Mouse (Mus musculus): ENCODE measurements around the gene Mpzl3. TPM values are rescaled to one million over a fixed set of nuclear protein-coding genes. Genes with fewer than 3 reads are reported as not detected.
A peak's percentile ranks its signal among the peaks of the same experiment; 100 is the strongest.

The Mpzl3 gene
- total RNA-seq (2021) (1 to 10 TPM; 1.4 to 1.8 TPM), polyA plus RNA-seq (2012; rRNA removed) (0.82 and 1.2 TPM in 2 replicates)
- long read RNA-seq: 0 reads

DNA sequence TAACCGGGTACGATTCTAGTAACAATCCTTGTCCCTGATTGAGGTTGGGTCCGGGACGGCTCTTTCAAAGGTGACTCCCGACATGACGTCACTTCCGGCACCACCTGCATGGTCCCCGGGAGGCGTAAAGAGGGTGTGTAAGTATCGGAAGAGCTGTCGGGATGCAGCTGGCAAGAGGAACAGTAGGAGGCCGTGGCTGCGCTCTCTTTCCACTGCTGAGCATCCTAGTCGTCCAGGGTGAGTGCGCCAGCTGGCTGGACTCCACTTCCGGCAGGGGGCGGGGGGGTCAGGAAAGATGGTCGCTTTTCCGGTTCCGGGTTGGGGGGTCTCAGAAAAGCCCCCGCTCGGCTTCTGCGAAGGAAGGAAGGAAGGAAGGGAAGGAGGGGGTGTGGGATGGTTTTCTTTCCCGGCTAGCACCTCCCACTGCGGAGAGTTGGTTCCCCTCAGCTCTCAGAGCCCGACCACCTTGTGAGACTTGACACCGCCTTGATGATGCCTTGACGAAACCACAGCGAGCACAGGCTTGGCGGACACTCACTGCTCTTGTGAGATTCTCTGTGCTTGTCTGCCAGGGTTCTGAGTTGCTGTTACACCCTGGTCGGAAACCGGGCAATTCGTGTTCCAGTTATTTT lies at the start of gene Mpzl3:
TSS of gene Mpzl3 (plus strand) at position 105 of the 632 bp plus-strand sequence.
- Histone ChIP-seq H3K36me3 (ENCODE audit: control insufficient read depth, insufficient read depth, low read length) (no peaks in the 10 kb centered on the region), H3K27ac (peak within 1 kb of the TSS; percentile 69), H3K79me2 (replicated peaks; ENCODE audit: control insufficient read depth, insufficient read depth, low read length) (no peaks in the 10 kb centered on the region), H3K4me1 (ENCODE audit: control insufficient read depth, insufficient read depth, low read length) (no peaks in the 10 kb centered on the region), H3K27me3 (ENCODE audit: control insufficient read depth, insufficient read depth, low read length) (no peaks in the 10 kb centered on the region), H3K9ac (ENCODE audit: low read depth, low read length) (peak within 1 kb of the TSS; percentile 71), H3K4me3 (peak within 1 kb of the TSS; percentile 67)
- peak; percentile 76 to 77 for DNase-seq
- intact Hi-C loops (cut with DNase I): no loop called here
- TF ChIP-seq POLR2A (IDR thresholded peaks at IDR 0.05; ENCODE audit: insufficient read depth, low read depth, low read length) (no peak), EP300 (IDR thresholded peaks at IDR 0.05; ENCODE audit: insufficient read depth, low read depth, low read length) (no peak), CTCF (IDR thresholded peaks at IDR 0.05) (no peak)
- WGBS: under 1% methylated on average over 33 of the region's 33 CpGs

- no peak for DNase-seq
- Histone ChIP-seq H3K4me3 (no peak overlapping the region), H3K9ac (ENCODE audit: low read depth, low read length) (no peak overlapping the region), H3K27me3 (ENCODE audit: control insufficient read depth, insufficient read depth, low read length) (peaks cover 2% of the 10 kb centered on the region; the same call in 1 of the 2 replicates), H3K4me1 (ENCODE audit: control insufficient read depth, insufficient read depth, low read length) (no peaks in the 10 kb centered on the region), H3K79me2 (replicated peaks; ENCODE audit: control insufficient read depth, insufficient read depth, low read length) (no peaks in the 10 kb centered on the region), H3K36me3 (ENCODE audit: control insufficient read depth, insufficient read depth, low read length) (no peaks in the 10 kb centered on the region), H3K27ac (no peak overlapping the region)
- intact Hi-C loops (cut with DNase I): no loop called here
- no peak for TF ChIP-seq POLR2A (IDR thresholded peaks at IDR 0.05; ENCODE audit: insufficient read depth, low read depth, low read length)
- no peak for TF ChIP-seq CTCF (IDR thresholded peaks at IDR 0.05)
- no peak for TF ChIP-seq EP300 (IDR thresholded peaks at IDR 0.05; ENCODE audit: insufficient read depth, low read depth, low read length)
- 66% methylated on average over 12 of the region's 12 CpGs for WGBS
These were observed 47.6 kb upstream of the Mpzl3 start for GRCm38 (mm10) chr9:45007404-45007803.

- no peaks in the 10 kb centered on the region for H3K79me2 ChIP-seq (replicated peaks; ENCODE audit: control insufficient read depth, insufficient read depth, low read length)
- H3K4me1 ChIP-seq (ENCODE audit: control insufficient read depth, insufficient read depth, low read length): no peaks in the 10 kb centered on the region
- intact Hi-C loops (cut with DNase I): no loop called here
- no peak for DNase-seq
- peaks cover 2% of the 10 kb centered on the region; the same call in 1 of the 2 replicates for H3K27me3 ChIP-seq (ENCODE audit: control insufficient read depth, insufficient read depth, low read length)
- WGBS: 79% methylated on average over 4 of the region's 4 CpGs
- H3K27ac ChIP-seq: no peak overlapping the region
- TF ChIP-seq CTCF (IDR thresholded peaks at IDR 0.05) (no peak), POLR2A (IDR thresholded peaks at IDR 0.05; ENCODE audit: insufficient read depth, low read depth, low read length) (no peak), EP300 (IDR thresholded peaks at IDR 0.05; ENCODE audit: insufficient read depth, low read depth, low read length) (no peak)
- H3K4me3 ChIP-seq: no peak overlapping the region
- H3K9ac ChIP-seq (ENCODE audit: low read depth, low read length): no peak overlapping the region
- H3K36me3 ChIP-seq (ENCODE audit: control insufficient read depth, insufficient read depth, low read length): no peaks in the 10 kb centered on the region
These were observed 46.6 kb upstream of the Mpzl3 start for GRCm38 (mm10) chr9:45008342-45008741.

GRCm38 (mm10) chr9:45009180-45010078 lies 45.6 kb upstream of the Mpzl3 start, which contains the start of gene Cd3e:
Gene Cd3e (minus strand): TSS chr9:45009627.
- H3K4me1 ChIP-seq (ENCODE audit: control insufficient read depth, insufficient read depth, low read length): no peaks in the 10 kb centered on the region
- no peak within 1 kb of the TSS for H3K4me3 ChIP-seq
- no peaks in the 10 kb centered on the region for H3K36me3 ChIP-seq (ENCODE audit: control insufficient read depth, insufficient read depth, low read length)
- WGBS: 79% methylated on average over 19 of the region's 19 CpGs
- no peak for TF ChIP-seq EP300 (IDR thresholded peaks at IDR 0.05; ENCODE audit: insufficient read depth, low read depth, low read length)
- no peak for TF ChIP-seq POLR2A (IDR thresholded peaks at IDR 0.05; ENCODE audit: insufficient read depth, low read depth, low read length)
- no peak for TF ChIP-seq CTCF (IDR thresholded peaks at IDR 0.05)
- peaks cover 2% of the 10 kb centered on the region; the same call in 1 of the 2 replicates for H3K27me3 ChIP-seq (ENCODE audit: control insufficient read depth, insufficient read depth, low read length)
- intact Hi-C loops (cut with DNase I): no loop called here
- H3K79me2 ChIP-seq (replicated peaks; ENCODE audit: control insufficient read depth, insufficient read depth, low read length): no peaks in the 10 kb centered on the region
- no peak within 1 kb of the TSS for H3K9ac ChIP-seq (ENCODE audit: low read depth, low read length)
- H3K27ac ChIP-seq: no peak within 1 kb of the TSS
- DNase-seq: no peak

GRCm38 (mm10) chr9:45010461-45010860 lies 44.5 kb upstream of the Mpzl3 start:
- no peaks in the 10 kb centered on the region for H3K36me3 ChIP-seq (ENCODE audit: control insufficient read depth, insufficient read depth, low read length)
- H3K27me3 ChIP-seq (ENCODE audit: control insufficient read depth, insufficient read depth, low read length): peaks cover 2% of the 10 kb centered on the region; the same call in 1 of the 2 replicates
- DNase-seq: no peak
- H3K79me2 ChIP-seq (replicated peaks; ENCODE audit: control insufficient read depth, insufficient read depth, low read length): no peaks in the 10 kb centered on the region
- no peaks in the 10 kb centered on the region for H3K4me1 ChIP-seq (ENCODE audit: control insufficient read depth, insufficient read depth, low read length)
- no peak overlapping the region for H3K9ac ChIP-seq (ENCODE audit: low read depth, low read length)
- H3K27ac ChIP-seq: no peak overlapping the region
- no peak overlapping the region for H3K4me3 ChIP-seq
- intact Hi-C loops (cut with DNase I): no loop called here
- whole genome bisulfite sequencing: 65% methylated on average over 4 of the region's 4 CpGs
- TF ChIP-seq POLR2A (IDR thresholded peaks at IDR 0.05; ENCODE audit: insufficient read depth, low read depth, low read length) (no peak), CTCF (IDR thresholded peaks at IDR 0.05) (no peak), EP300 (IDR thresholded peaks at IDR 0.05; ENCODE audit: insufficient read depth, low read depth, low read length) (no peak)
